Mouse (Mus musculus): ENCODE measurements around the gene Pira2.
"Not testable (repeated sequence)": the region's sequence is repeated elsewhere in the genome, so short reads cannot be mapped to it uniquely, and the experiment has no call there.

- TF ChIP-seq CTCF (IDR thresholded peaks at IDR 0.05; ENCODE audit: control insufficient read depth, insufficient read depth, low read length); POLR2A (IDR thresholded peaks at IDR 0.05; ENCODE audit: borderline replicate concordance, control insufficient read depth, low read depth, low read length): not testable (repeated sequence)
These were observed 30.2 kb upstream of the Pira2 start for GRCm38 (mm10) chr7:3875032-3875431.
